Mouse (Mus musculus) hindbrain, embryonic 10.5 days (tissue): ENCODE measurements around the gene Gsdma3. TPM values are rescaled to one million over a fixed set of nuclear protein-coding genes. Genes with fewer than 3 reads are reported as not detected.
"Not testable (repeated sequence)": the region's sequence is repeated elsewhere in the genome, so short reads cannot be mapped to it uniquely, and the experiment has no call there.

Experiments
- DNase-seq: peaks from one replicate; pipeline ENCODE4 v3.0.0-alpha.2; 2017; ENCODE audit warnings: low spot score
- H3K27ac ChIP-seq: fragments of 300-500 bp; sonication (generic); 2 replicates; pipeline ENCODE4 v1.5.1; 2016; ENCODE audit warnings: mild to moderate bottlenecking, moderate library complexity
- H3K27me3 ChIP-seq: fragments of 300-500 bp; sonication (generic); 2 replicates; pipeline ENCODE4 v1.6.1; 2016; ENCODE audit warnings: mild to moderate bottlenecking; ENCODE audit not compliant: poor library complexity, insufficient read depth, severe bottlenecking
- H3K36me3 ChIP-seq: fragments of 300-500 bp; sonication (generic); 2 replicates; pipeline ENCODE4 v1.6.1; 2016; ENCODE audit warnings: mild to moderate bottlenecking, moderate library complexity
- H3K4me1 ChIP-seq: fragments of 300-500 bp; sonication (generic); replicated peaks from 2 replicates; pipeline ENCODE4 v1.6.1; 2016; ENCODE audit warnings: mild to moderate bottlenecking
- H3K4me3 ChIP-seq: fragments of 300-500 bp; sonication (generic); 2 replicates; pipeline ENCODE4 v1.5.1; 2016; ENCODE audit warnings: mild to moderate bottlenecking, moderate library complexity
- H3K9me3 ChIP-seq: fragments of 300-500 bp; sonication (generic); 2 replicates; pipeline ENCODE4 v1.6.1; 2016; ENCODE audit warnings: mild to moderate bottlenecking, moderate library complexity
- WGBS: fragments of 180-500 bp; shearing (Covaris S2); methylation state at CpG from one replicate; pipeline ENCODE4 v1.1.7; 2016; 5-methylcytosine and 5-hydroxymethylcytosine counted together
- polyA plus RNA-seq: library from polyadenylated mRNA; unstranded; fragments of >200 nt; fragmentation: Nextera tagmentation; extraction: Ambion mirVana; gene quantifications from 2 replicates; pipeline ENCODE4 v1.2.1, GENCODE M21; 2016

Gene Gsdma3
- polyA plus RNA-seq, 1 experiment from 2014 or later: not detected

DNA sequence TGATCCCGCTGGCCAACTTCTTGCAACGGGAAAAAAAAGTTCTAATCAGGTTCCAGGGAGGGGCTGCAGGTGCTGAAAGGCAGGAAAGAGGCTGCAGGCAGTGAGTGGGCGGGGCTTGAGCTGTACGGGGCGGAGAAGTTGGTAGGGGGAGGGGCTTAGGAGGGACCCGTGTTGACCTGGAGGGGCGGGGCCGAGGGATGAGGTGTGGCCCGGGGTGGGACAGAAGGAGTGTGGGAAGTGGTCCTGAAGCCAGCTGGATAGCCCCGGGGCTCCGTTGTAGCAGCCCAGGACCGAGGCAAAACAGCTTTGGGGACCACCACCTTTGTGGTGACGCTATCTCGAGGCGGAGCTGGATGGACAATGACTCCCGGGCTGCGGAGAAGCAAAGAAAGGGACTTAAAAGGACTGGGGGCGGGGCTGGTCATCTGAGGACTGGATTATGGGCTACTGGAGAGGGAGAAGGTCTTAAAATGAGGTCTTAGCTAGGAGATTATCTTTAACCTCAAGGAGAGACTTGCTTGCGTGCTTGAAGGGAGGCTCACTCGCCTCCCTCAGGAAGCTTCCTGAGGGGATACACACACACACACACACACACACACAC is 24.0 kb upstream of the Gsdma3 start:
- no peaks in the 10 kb centered on the region for H3K36me3 ChIP-seq
- H3K27me3 ChIP-seq: peaks cover 47% of the 10 kb centered on the region
- H3K4me1 ChIP-seq: peaks cover 19% of the 10 kb centered on the region
- H3K4me3 ChIP-seq: peak overlapping the region; percentile 53
- WGBS: 2% methylated on average over 20 of the region's 20 CpGs
- H3K9me3 ChIP-seq: no peaks in the 10 kb centered on the region
- peak overlapping the region; percentile 70 for H3K27ac ChIP-seq
- DNase-seq: peak; percentile 66

DNA sequence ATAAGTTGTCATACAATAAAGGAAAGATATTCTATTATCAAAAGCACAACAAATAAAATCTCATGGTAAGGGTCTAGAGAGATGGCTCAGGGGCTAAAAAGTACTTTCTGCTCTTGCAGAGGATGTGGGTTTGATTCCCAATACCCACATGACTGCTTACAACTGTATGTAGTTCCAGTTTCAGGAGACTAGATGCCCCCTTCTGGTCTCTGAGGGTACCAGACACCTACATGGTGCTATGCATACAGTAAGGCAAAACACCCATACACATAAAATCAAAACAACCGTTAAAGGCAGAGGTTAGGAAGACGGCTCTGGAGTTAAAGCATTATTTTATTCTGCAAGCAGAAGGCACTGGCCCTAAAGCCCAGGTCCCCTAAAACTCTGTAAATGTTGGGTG is 22.2 kb upstream of the Gsdma3 start:
- Histone ChIP-seq H3K4me3 (no peak overlapping the region), H3K4me1 (peaks cover 17% of the 10 kb centered on the region), H3K27ac (no peak overlapping the region), H3K9me3 (no peaks in the 10 kb centered on the region), H3K36me3 (no peaks in the 10 kb centered on the region), H3K27me3 (peaks cover 33% of the 10 kb centered on the region)
- 82% methylated on average over 2 of the region's 2 CpGs for WGBS
- no peak for DNase-seq

DNA sequence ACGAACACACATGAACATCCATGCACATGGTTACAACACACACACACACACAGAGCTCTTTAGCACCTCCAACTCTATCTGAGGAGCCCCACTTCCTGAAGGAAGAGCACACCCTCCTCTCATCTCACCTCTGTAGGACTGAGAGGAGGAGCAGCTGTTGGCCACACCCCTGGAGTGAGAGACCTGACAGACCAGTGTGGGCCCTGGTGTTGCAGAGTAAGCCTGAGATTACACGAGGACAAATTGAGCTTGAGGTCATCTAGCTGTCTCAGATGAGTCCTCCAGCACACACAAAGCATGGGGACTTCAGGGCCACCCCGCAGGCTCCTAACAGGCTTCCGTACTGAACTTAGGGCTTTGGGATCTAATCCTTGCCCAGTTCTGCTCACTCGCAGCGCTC is 21.2 kb upstream of the Gsdma3 start:
- Histone ChIP-seq H3K27me3 (peaks cover 23% of the 10 kb centered on the region), H3K4me1 (peaks cover 11% of the 10 kb centered on the region)
- H3K4me3 ChIP-seq, DNase-seq, H3K27ac ChIP-seq, H3K9me3 ChIP-seq, H3K36me3 ChIP-seq: not testable (repeated sequence)
- 71% methylated on average over 6 of the region's 6 CpGs for WGBS

DNA sequence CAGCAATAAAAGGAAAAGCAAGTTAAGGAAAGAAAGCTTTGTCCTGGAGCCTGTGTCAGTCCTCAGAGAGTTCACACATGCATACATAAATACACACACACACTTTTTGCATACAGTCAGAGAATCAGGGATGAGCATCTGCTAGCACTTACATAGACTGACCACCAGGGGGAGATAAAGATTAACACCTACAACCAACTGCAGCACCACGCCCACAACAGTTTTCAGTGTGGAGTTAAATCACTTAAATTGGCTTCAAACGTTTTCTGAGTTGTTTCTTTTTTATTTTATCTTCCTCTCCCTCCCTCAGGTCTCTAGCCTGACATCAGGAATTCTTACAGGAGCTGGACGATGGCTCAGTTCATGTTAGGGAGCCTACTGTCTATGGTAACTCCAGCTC is 19.4 kb upstream of the Gsdma3 start:
- H3K36me3 ChIP-seq: no peaks in the 10 kb centered on the region
- no peaks in the 10 kb centered on the region for H3K9me3 ChIP-seq
- H3K27me3 ChIP-seq: peaks cover 5% of the 10 kb centered on the region; the same call in 1 of the 2 replicates
- WGBS: 12% methylated on average over 3 of the region's 3 CpGs
- no peak for DNase-seq
- H3K4me1 ChIP-seq: peaks cover 9% of the 10 kb centered on the region
- H3K4me3 ChIP-seq: no peak overlapping the region
- H3K27ac ChIP-seq: no peak overlapping the region

DNA sequence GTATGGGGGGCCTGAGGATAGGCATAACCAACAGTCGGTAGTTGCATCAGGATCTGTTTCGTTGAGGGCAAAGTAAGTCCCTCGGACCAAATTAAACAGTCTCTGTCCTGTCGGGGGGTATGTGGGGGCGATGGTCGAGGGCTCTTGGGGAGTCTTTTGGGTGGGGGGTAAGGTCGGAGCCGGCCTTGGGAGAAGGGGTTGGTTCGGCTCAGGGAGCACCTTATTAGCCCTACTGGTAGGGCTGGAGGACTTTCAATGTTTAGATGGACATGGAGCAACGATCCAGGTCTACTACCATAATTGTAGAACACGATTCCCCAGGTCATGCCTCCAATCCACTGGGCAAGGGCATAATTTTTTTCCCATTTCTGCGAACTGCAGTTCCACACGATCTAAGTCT is 5.4 kb upstream of the Gsdma3 start:
- no peak for DNase-seq
- Histone ChIP-seq H3K4me1 (no peaks in the 10 kb centered on the region), H3K4me3 (no peak overlapping the region), H3K36me3 (no peaks in the 10 kb centered on the region), H3K27ac (no peak overlapping the region), H3K9me3 (peaks cover 12% of the 10 kb centered on the region), H3K27me3 (no peaks in the 10 kb centered on the region)
- 94% methylated on average over 13 of the region's 13 CpGs for WGBS

DNA sequence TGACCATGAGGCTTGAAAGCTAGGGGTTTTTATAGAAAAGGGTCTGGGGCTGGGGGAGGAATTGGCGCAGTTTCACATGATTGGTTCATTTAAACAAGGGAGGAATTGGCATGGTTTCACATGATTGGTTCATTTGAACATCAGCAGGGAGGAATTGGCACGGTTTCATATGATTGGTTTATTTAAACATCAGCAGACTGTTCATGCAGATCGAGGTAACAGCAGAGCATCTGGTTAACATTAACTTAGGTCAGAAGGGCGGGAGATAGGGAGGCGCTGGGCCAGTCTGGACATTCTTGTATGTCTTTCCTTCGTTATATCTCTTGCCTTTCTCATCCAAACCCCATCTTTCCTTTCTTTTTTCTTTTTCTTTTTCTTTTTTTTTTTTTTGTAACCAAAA is 2.2 kb upstream of the Gsdma3 start:
- not testable (repeated sequence) for H3K4me1 ChIP-seq, H3K27ac ChIP-seq, H3K36me3 ChIP-seq, H3K4me3 ChIP-seq, DNase-seq, H3K27me3 ChIP-seq
- peaks cover 12% of the 10 kb centered on the region for H3K9me3 ChIP-seq
- WGBS: 80% methylated on average over 6 of the region's 6 CpGs

DNA sequence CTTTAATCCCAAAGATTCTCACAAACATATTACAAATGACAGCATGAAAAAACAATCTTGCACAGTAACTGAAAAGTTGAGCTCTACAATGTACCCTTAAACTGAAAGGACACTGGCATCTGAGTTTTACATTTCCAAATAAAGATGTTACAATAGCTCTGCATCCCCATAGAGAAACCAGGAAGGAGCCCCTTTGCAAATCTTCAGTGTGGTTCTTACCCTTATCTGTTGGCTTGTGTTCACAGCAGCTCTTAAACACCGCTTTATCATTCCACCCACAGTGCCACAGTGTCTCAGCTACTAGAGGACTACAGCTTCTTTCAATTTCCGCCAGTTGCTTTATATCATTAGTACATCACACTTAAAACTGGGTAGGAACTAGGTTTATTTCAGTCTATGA is 1.8 kb upstream of the Gsdma3 start:
- H3K36me3 ChIP-seq, DNase-seq, H3K27me3 ChIP-seq, H3K4me1 ChIP-seq, H3K4me3 ChIP-seq, H3K27ac ChIP-seq: not testable (repeated sequence)
- H3K9me3 ChIP-seq: peaks cover 12% of the 10 kb centered on the region
- 88% methylated on average over 2 of the region's 2 CpGs for WGBS

DNA sequence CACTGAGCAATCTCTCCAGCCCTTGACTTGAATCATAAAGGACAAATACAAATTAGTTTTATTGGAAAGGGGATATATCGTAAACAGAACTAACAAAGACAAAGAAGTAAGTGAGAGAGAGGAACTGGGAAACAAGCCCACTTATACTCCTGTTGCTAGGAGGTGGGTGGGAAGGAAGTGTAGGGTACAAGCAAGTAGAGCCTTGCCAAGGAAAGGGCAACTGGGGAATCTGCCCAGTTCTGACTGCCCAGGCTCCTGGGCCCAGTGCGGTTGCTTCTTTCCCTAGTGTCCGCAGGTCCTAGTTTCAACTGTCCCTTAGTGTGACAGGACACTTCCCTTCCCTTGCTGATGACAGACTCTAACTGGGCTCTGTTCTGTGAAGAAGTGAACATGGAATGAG is 2.5 kb downstream of the Gsdma3 start:
- no peaks in the 10 kb centered on the region for H3K4me1 ChIP-seq
- no peaks in the 10 kb centered on the region for H3K9me3 ChIP-seq
- no peaks in the 10 kb centered on the region for H3K27me3 ChIP-seq
- H3K36me3 ChIP-seq: no peaks in the 10 kb centered on the region
- no peak overlapping the region for H3K27ac ChIP-seq
- no peak for DNase-seq
- 91% methylated on average over 3 of the region's 3 CpGs for WGBS
- H3K4me3 ChIP-seq: no peak overlapping the region

DNA sequence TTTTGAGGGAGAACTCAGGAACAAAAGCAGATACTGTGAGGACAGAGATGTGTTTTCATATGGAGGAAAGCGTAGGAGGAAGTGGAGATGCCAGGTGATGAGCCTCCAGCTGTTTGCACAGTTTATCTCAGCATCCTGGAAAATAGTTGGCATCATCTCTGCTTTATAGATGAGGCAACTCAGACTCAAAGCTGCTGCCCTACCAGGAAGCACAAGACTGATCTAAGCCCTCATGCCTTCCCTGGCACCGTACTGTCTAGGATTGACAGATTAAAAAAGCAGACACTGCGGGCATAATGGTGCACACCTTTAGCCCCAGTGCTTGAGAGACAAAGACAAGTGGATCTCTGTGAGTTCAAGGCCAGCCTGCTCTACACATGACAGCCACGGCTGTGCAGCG is 4.5 kb downstream of the Gsdma3 start:
- 88% methylated on average over 5 of the region's 5 CpGs for WGBS
- no peak for DNase-seq
- no peak overlapping the region for H3K4me3 ChIP-seq
- H3K27ac ChIP-seq: no peak overlapping the region
- H3K36me3 ChIP-seq: no peaks in the 10 kb centered on the region
- no peaks in the 10 kb centered on the region for H3K9me3 ChIP-seq
- H3K27me3 ChIP-seq: no peaks in the 10 kb centered on the region
- H3K4me1 ChIP-seq: no peaks in the 10 kb centered on the region

DNA sequence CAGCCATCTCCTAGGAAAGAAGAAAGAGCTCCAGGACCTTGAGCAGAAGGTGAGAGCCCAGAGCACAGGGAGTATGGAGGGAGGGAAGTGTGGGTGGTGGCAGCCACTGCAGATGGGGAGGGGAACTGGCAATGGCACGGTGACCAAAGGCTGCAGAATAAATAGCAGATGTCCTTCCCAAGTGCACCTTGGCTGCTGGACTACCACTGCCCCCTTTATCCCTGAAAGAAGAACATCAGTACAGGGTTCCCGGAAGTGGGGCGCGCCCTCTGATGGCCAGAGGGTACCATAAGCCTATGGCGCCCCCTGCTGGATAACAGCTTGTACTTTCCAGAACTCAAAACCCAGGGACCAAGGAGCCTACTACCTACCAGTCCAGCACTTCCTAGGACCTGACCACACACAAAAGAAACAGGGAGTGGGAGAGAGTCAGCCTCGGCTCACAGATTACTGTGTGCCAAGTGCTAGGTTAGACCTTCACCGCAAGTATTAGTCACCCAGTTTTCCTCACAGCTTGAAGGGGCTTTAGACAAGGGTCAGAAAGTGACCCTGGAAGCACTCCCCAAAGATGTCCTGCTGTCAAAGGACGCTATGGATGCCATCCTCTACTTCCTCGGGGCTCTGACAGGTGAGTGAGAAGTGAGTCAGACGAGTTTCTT is 9.3 kb downstream of the Gsdma3 start:
- H3K27me3 ChIP-seq, H3K36me3 ChIP-seq, H3K9me3 ChIP-seq, H3K4me3 ChIP-seq, H3K4me1 ChIP-seq, H3K27ac ChIP-seq: not testable (repeated sequence)
- WGBS: 37% methylated on average over 10 of the region's 10 CpGs
- DNase-seq: peak; percentile 8

DNA sequence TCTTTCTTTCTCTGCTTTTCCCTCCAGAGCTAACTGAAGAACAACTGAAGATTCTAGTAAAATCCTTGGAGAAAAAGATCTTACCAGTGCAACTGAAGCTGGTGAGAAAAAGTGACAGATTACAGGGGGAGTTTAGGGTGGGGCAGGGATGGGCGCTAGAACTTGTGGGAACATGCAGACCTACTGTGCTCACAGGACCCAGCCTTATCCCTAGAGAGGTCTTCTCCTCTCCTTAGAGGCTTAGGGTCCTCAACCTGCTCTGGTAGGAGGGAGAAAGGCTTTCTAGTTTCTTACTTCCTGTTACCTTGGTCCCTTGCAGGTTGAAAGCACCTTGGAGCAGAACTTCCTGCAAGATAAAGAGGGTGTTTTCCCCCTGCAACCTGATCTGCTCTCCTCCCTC is 11.3 kb downstream of the Gsdma3 start:
- no peak for DNase-seq
- WGBS: 71% methylated on average over 1 of the region's 1 CpGs
- Histone ChIP-seq H3K4me1 (no peaks in the 10 kb centered on the region), H3K36me3 (no peaks in the 10 kb centered on the region), H3K27me3 (no peaks in the 10 kb centered on the region), H3K27ac (no peak overlapping the region), H3K9me3 (no peaks in the 10 kb centered on the region), H3K4me3 (no peak overlapping the region)

DNA sequence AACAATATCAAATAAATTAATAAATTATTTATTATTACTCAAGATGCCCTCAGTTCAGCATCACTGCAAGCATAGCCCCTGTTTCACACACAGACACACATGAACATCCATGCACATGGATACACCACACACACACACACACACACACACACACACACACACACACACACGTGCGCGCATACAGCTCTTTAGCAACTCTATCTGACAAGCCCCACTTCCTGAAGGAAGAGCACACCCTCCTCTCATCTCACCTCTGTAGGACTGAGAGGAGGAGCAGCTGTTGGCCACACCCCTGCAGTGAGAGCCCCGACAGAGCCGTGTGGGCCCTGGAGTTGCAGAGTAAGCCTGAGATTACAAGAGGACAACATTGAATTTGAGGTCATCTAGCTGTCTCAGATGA is 13.9 kb downstream of the Gsdma3 start:
- H3K27ac ChIP-seq: no peak overlapping the region
- H3K36me3 ChIP-seq: no peaks in the 10 kb centered on the region
- no peak for DNase-seq
- 73% methylated on average over 5 of the region's 5 CpGs for WGBS
- H3K27me3 ChIP-seq: no peaks in the 10 kb centered on the region
- H3K4me1 ChIP-seq: no peaks in the 10 kb centered on the region
- H3K4me3 ChIP-seq: no peak overlapping the region
- no peaks in the 10 kb centered on the region for H3K9me3 ChIP-seq

DNA sequence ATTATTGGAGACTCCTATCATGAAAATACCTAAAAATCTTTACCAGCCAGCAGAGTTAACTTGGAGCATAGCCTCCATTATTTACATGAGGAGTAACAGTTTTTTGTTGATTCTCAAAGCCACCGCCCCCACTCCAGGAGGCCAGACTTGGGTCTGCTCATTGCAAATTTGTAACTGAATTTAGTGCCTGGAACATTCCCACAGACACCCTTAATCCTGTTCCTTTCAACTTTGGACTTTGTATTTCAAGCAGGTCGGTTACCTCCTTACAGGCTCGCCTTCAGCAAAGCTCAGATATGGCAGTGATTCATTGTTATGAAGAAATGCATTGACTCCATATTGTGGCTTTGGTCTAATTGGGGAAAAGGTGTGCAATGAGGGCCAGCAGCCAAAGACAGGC is 18.6 kb downstream of the Gsdma3 start:
- no peak overlapping the region for H3K4me3 ChIP-seq
- no peak for DNase-seq
- no peaks in the 10 kb centered on the region for H3K4me1 ChIP-seq
- no peak overlapping the region for H3K27ac ChIP-seq
- H3K36me3 ChIP-seq: no peaks in the 10 kb centered on the region
- H3K9me3 ChIP-seq: no peaks in the 10 kb centered on the region
- WGBS: 78% methylated on average over 3 of the region's 3 CpGs
- H3K27me3 ChIP-seq: no peaks in the 10 kb centered on the region; the same call in 1 of the 2 replicates

DNA sequence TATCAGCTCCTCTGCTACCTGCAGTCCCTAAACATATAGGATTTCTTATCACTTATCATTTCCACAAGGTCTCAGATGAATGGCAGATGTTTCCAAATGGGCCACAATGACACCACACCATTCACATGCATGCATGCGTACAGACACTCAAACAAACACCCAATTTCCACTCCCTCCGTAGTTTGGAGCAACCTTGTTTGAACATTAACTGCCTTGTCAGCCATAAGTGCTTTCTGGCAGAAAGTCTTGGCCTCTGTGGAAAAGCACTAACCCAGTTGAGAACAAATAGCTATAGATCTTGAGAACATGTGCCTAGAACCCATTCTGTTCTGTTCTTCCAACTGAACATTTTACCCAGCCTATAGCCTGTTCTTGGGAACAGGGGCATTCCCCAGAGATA is 19.8 kb downstream of the Gsdma3 start:
- Histone ChIP-seq H3K9me3 (no peaks in the 10 kb centered on the region), H3K4me3 (no peak overlapping the region), H3K27ac (no peak overlapping the region), H3K27me3 (peaks cover 3% of the 10 kb centered on the region; the same call in 1 of the 2 replicates), H3K36me3 (no peaks in the 10 kb centered on the region), H3K4me1 (no peaks in the 10 kb centered on the region)
- WGBS: 80% methylated on average over 2 of the region's 2 CpGs
- DNase-seq: no peak
